Mouse (Mus musculus) heart, embryonic 11.5 days (tissue): Measurements from ENCODE around the gene Cacnb3. TPM values are rescaled to one million over a fixed set of nuclear protein-coding genes. Genes with fewer than 3 reads are reported as not detected.

Experiments used
- ATAC-seq: fragments of 200-750 bp; cut with Nextera tagmentation; replicated peaks from 2 replicates; pipeline ENCODE4 v1.8.0; 2017; ENCODE audit warnings: moderate library complexity; ENCODE audit not compliant: insufficient number of reproducible peaks, low FRiP score, low TSS enrichment
- H3K27ac ChIP-seq: fragments of 300-500 bp; sonication (generic); 2 replicates; pipeline ENCODE4 v1.5.1; 2014; ENCODE audit warnings: mild to moderate bottlenecking, low read depth, low read length
- H3K27me3 ChIP-seq: fragments of 300-500 bp; sonication (generic); 2 replicates; pipeline ENCODE4 v1.6.1; 2014; ENCODE audit warnings: mild to moderate bottlenecking, low read length, mixed read lengths; ENCODE audit not compliant: control insufficient read depth, insufficient read depth
- H3K36me3 ChIP-seq: fragments of 300-500 bp; sonication (generic); 2 replicates; pipeline ENCODE4 v1.6.1; 2014; ENCODE audit warnings: mild to moderate bottlenecking, low read length, moderate library complexity, mixed read lengths; ENCODE audit not compliant: control insufficient read depth, insufficient read depth
- H3K4me1 ChIP-seq: fragments of 300-500 bp; sonication (generic); 2 replicates; pipeline ENCODE4 v1.6.1; 2014; ENCODE audit warnings: low read length; ENCODE audit not compliant: control insufficient read depth, insufficient read depth
- H3K4me2 ChIP-seq: fragments of 300-500 bp; sonication (generic); 2 replicates; pipeline ENCODE4 v1.6.1; 2014; ENCODE audit warnings: mild to moderate bottlenecking, moderate library complexity
- H3K4me3 ChIP-seq: fragments of 300-500 bp; sonication (generic); 2 replicates; pipeline ENCODE4 v1.5.1; 2014; ENCODE audit warnings: low read depth, low read length
- H3K9ac ChIP-seq: fragments of 300-500 bp; sonication (generic); 2 replicates; pipeline ENCODE4 v1.6.1; 2014; ENCODE audit warnings: mild to moderate bottlenecking, low read depth, low read length, moderate library complexity
- H3K9me3 ChIP-seq: fragments of 300-500 bp; sonication (generic); replicated peaks from 2 replicates; pipeline ENCODE4 v1.6.1; 2016; ENCODE audit warnings: low read length; ENCODE audit not compliant: control insufficient read depth
- WGBS: fragments of 180-500 bp; shearing (Covaris S2); extraction: QIAGEN DNeasy Blood & Tissue Kit; methylation state at CpG from one replicate; pipeline ENCODE4 v1.1.7; 2014; ENCODE audit not compliant: insufficient replicate concordance; 5-methylcytosine and 5-hydroxymethylcytosine counted together
- polyA plus RNA-seq: library from polyadenylated mRNA; unstranded; fragments of >200 nt; fragmentation: Nextera tagmentation; extraction: Ambion mirVana; gene quantifications from 2 replicates; pipeline ENCODE4 v1.2.1, GENCODE M21; 2014

Cacnb3 gene
- polyA plus RNA-seq, 1 experiment from 2014 or later = 9.8 TPM

DNA sequence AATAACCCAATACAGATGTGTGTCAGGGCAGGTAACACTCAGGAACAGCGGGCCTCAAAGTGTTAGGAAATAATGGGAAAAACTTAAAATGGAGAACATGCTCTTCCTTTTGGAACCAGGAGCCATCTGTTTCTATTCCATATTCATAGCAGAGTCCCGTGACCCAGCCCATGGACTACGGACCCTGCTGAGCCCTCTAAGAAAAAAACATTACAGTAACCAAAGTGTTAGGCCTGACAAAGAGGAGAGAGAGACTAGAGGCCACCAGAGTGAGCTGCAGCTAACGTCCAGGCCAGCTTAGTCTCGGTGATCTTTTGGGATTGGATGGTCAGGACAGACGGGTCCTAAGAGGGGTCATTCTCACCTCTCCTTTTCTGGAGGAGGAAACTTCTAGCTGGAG is 15.7 kb upstream of the Cacnb3 start:
- Histone ChIP-seq H3K4me1 (peaks cover 30% of the 10 kb centered on the region), H3K27ac (0 out of 2 replicates have a peak overlapping the region, but pooled peaks have one; percentile 10), H3K4me3 (no peak overlapping the region), H3K9me3 (no peaks in the 10 kb centered on the region), H3K36me3 (no peaks in the 10 kb centered on the region), H3K27me3 (no peaks in the 10 kb centered on the region), H3K9ac (no peak overlapping the region), H3K4me2 (no peak overlapping the region)
- no peak for ATAC-seq
- 48% methylated on average over 6 of the region's 6 CpGs for WGBS

DNA sequence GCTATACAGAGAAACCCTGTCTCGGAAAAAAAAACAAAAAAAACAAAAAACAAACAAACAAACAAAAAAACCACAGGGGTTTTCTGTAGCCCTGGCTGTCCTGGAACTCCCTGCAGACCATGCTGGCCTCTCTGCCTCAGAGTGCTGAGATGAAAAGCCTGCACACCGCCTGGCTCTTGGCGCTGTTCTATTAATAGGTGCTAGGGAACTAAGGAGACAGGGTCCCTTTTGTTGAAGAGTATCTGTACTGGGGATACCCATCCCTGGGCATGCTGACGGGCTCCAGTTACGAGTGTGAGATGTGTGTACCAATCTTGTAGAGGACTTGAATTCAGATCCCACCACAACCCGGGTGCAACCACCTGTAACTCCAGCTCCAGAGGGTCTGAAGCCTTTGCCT is 14.9 kb upstream of the Cacnb3 start:
- H3K4me1 ChIP-seq = peaks cover 27% of the 10 kb centered on the region
- no peak overlapping the region for H3K9ac ChIP-seq
- 51% methylated on average over 6 of the region's 6 CpGs for WGBS
- H3K36me3 ChIP-seq = no peaks in the 10 kb centered on the region
- H3K27ac ChIP-seq = no peak overlapping the region
- no peak overlapping the region for H3K4me2 ChIP-seq
- ATAC-seq = no peak
- no peak overlapping the region for H3K4me3 ChIP-seq
- no peaks in the 10 kb centered on the region for H3K27me3 ChIP-seq
- no peaks in the 10 kb centered on the region for H3K9me3 ChIP-seq

DNA sequence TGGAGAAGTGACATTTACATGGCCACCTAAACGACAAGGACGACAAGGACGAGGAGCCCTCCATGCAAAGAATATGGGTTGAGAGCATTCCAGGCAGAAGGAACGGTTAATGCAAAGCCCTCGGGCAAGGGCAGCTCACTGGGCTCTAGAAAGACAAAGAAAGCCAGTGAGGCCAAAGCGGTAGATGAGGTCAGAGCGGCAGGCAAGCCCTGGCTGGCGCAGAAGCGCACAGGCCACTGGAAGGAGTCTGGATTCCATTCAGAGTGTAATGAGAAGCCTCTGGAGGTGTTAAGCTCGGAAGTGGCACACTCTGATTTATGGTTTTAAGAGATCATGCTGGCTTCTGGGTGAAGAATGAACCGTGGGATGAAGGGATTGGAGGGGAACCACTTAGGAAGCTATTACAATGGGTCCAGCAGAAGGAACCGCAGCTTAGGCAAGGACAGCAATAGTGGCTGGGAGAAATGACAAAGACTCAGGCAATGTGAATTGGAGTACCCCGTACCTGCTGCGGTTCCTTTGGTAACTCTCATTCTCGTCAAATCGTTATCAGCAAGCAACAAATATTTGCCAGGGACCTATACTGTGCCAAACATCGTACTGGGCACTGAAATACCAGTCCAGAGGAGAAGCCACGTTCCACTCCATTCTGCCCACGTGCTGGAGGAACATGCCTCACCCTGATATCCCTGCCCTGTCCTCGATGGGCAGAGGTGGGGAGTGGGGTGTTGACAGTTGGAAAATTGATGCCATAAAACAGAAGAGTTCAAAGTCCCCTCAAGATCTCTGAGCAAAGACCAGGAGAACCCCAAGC is 14.1 kb upstream of the Cacnb3 start:
- no peaks in the 10 kb centered on the region for H3K36me3 ChIP-seq
- H3K4me2 ChIP-seq = peak overlapping the region; percentile 54
- H3K27ac ChIP-seq = peak overlapping the region; percentile 2
- 37% methylated on average over 20 of the region's 20 CpGs for WGBS
- H3K4me1 ChIP-seq = peaks cover 27% of the 10 kb centered on the region
- H3K4me3 ChIP-seq = no peak overlapping the region
- ATAC-seq = 0 out of 2 replicates have a peak, but pooled peaks have one; percentile 44
- peak overlapping the region; percentile 28; the same call in 1 of the 2 replicates for H3K9ac ChIP-seq
- H3K9me3 ChIP-seq = no peaks in the 10 kb centered on the region
- no peaks in the 10 kb centered on the region for H3K27me3 ChIP-seq

DNA sequence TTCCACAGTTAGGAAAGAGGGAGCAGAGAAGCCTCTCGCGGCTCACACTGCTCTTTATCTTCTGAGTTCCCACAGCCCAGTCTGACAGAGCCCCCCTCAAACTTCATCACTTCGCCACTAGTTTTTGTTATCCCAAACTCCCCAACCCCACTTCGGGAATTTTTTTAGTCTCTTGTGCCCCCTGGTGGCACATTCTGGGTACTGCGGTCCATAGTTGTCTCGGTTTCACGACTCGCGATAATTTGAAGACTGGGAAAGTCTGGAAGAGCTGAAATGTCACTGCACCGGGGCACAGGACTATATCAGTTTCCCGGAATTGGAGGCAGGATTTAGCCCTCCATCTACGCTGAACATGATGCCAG is 13.5 kb upstream of the Cacnb3 start:
- H3K4me3 ChIP-seq = no peak overlapping the region
- ATAC-seq = no peak
- no peaks in the 10 kb centered on the region; the same call in 1 of the 2 replicates for H3K27me3 ChIP-seq
- H3K36me3 ChIP-seq = no peaks in the 10 kb centered on the region
- peak overlapping the region; percentile 54 for H3K4me2 ChIP-seq
- H3K9me3 ChIP-seq = no peaks in the 10 kb centered on the region
- 1% methylated on average over 12 of the region's 12 CpGs for WGBS
- H3K27ac ChIP-seq = no peak overlapping the region
- peaks cover 27% of the 10 kb centered on the region for H3K4me1 ChIP-seq
- H3K9ac ChIP-seq = peak overlapping the region; percentile 28; the same call in 1 of the 2 replicates

DNA sequence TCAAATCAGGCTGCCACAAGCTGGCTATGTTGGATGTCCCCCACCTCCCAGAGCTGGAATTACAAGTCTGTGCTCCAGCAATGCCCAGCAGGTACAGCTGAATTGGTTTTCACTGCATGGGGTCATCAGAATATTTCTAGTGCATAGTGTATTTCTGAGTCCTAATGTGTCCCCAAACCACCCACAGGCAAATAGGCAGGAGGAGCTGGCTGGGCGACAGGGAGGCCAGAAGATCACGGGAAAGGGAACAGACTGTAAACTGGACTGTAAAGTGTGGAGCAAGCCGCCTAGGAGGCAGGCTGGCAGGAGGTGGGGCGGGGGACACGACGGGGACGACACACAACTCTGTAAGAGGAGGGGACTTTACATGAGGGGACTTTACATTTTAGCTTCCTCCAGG is 8.4 kb upstream of the Cacnb3 start:
- H3K4me1 ChIP-seq = no peaks in the 10 kb centered on the region
- H3K4me2 ChIP-seq = no peak overlapping the region
- H3K36me3 ChIP-seq = no peaks in the 10 kb centered on the region
- ATAC-seq = no peak
- no peak overlapping the region for H3K27ac ChIP-seq
- no peaks in the 10 kb centered on the region for H3K9me3 ChIP-seq
- H3K4me3 ChIP-seq = no peak overlapping the region
- no peaks in the 10 kb centered on the region; the same call in 1 of the 2 replicates for H3K27me3 ChIP-seq
- 8% methylated on average over 7 of the region's 7 CpGs for WGBS
- no peak overlapping the region for H3K9ac ChIP-seq

DNA sequence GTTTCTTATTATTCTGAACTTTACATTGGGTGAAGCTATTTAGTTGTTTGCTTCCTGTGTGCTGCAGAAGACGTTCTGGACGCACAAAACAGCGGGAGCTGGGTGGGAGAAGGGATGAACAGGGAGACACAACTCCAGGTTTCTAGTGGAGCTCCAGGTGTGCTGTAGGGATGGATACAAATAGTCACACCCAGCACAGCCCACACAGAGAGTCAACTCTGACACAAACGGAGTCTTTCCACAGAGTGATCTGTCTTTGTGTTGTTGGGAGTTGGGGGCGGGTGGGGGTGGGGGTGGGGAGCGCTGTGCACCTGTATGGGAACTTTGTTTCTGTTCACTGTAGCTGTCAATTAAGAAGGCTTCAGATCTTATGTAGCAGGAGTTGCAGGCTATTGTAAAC is 7.9 kb upstream of the Cacnb3 start:
- 23% methylated on average over 6 of the region's 6 CpGs for WGBS

DNA sequence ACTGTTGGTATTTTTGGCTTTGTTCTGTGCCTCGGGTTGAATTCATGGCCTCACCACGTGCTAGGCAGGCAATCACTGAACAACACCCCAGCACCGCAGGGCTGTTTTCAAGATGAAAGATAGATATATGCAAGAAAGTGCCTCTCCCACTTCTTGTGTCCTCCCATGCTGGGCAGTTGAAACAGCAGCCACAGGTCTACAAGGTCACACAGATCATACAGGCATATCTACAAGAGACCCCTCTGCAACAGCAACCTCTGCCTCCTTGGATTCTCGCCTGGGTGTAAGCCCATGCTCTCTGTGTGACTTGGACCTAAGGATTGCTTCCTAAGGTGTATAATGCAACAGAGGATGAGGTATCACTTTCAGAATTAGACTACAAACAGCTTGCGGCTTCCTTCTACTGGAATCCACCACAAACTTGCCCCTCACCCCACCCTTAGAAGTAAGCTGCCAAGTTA is 7.2 kb upstream of the Cacnb3 start:
- Histone ChIP-seq H3K9ac (no peak overlapping the region), H3K4me3 (no peak overlapping the region), H3K36me3 (no peaks in the 10 kb centered on the region), H3K4me1 (peaks cover under 1% of the 10 kb centered on the region), H3K27me3 (peaks cover 2% of the 10 kb centered on the region), H3K27ac (no peak overlapping the region), H3K9me3 (no peaks in the 10 kb centered on the region), H3K4me2 (no peak overlapping the region)
- ATAC-seq = no peak
- 50% methylated on average over 5 of the region's 5 CpGs for WGBS

More for the DNA sequence above, 7.9 kb upstream of the Cacnb3 start:
- H3K4me1 ChIP-seq = no peaks in the 10 kb centered on the region
- no peaks in the 10 kb centered on the region for H3K36me3 ChIP-seq
- no peak overlapping the region for H3K4me2 ChIP-seq
- H3K9ac ChIP-seq = no peak overlapping the region
- no peaks in the 10 kb centered on the region for H3K9me3 ChIP-seq
- H3K27me3 ChIP-seq = no peaks in the 10 kb centered on the region; the same call in 1 of the 2 replicates
- no peak overlapping the region for H3K27ac ChIP-seq
- no peak for ATAC-seq
- no peak overlapping the region for H3K4me3 ChIP-seq

DNA sequence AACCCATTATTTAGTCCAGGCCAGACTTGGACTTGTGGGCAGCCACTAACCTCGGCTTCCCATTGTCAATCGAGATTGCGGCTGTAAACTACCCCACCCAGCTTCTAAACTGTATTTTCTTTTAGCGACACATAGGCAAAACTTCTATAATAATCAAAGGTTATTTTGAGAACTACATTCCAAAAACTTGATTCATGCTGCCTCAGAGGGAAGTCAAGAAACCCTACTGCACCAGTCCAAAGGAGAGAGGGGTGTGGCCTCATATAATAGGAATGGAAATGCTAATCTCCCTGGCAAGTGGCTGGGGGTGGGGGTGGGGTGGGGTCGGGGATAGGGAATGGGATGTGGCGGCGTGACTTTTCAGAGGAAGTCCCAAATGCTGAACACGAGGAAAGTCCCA is 4.6 kb upstream of the Cacnb3 start:
- Histone ChIP-seq H3K27ac (no peak overlapping the region), H3K4me2 (no peak overlapping the region), H3K4me3 (no peak overlapping the region), H3K27me3 (peaks cover 24% of the 10 kb centered on the region), H3K9me3 (no peaks in the 10 kb centered on the region), H3K36me3 (no peaks in the 10 kb centered on the region), H3K4me1 (peaks cover 19% of the 10 kb centered on the region), H3K9ac (no peak overlapping the region)
- no peak for ATAC-seq
- WGBS = 38% methylated on average over 8 of the region's 8 CpGs
